Mouse (Mus musculus) heart, embryonic 15.5 days (tissue): ENCODE measurements around the gene Gdpd2. TPM values are rescaled to one million over a fixed set of nuclear protein-coding genes. Genes with fewer than 3 reads are reported as not detected.

ENCODE experiments used
- ATAC-seq: fragments of 200-750 bp; cut with Nextera tagmentation; replicated peaks from 2 replicates; pipeline ENCODE4 v1.8.0; 2017; ENCODE audit warnings: low read depth, moderate TSS enrichment; ENCODE audit not compliant: insufficient number of reproducible peaks, insufficient read depth, low FRiP score
- H3K27ac ChIP-seq: fragments of 300-500 bp; sonication (generic); 2 replicates; pipeline ENCODE4 v1.5.1; 2015; ENCODE audit warnings: mild to moderate bottlenecking, inconsistent platforms
- H3K27me3 ChIP-seq: fragments of 300-500 bp; sonication (generic); 2 replicates; pipeline ENCODE4 v1.6.1; 2015; ENCODE audit warnings: inconsistent platforms
- H3K36me3 ChIP-seq: fragments of 300-500 bp; sonication (generic); 2 replicates; pipeline ENCODE4 v1.6.1; 2015; ENCODE audit warnings: mild to moderate bottlenecking, inconsistent platforms
- H3K4me1 ChIP-seq: fragments of 300-500 bp; sonication (generic); replicated peaks from 2 replicates; pipeline ENCODE4 v1.6.1; 2015; ENCODE audit warnings: inconsistent platforms
- H3K4me2 ChIP-seq: fragments of 300-500 bp; sonication (generic); 2 replicates; pipeline ENCODE4 v1.6.1; 2015; ENCODE audit warnings: inconsistent platforms, mild to moderate bottlenecking, moderate library complexity
- H3K4me3 ChIP-seq: fragments of 300-500 bp; sonication (generic); 2 replicates; pipeline ENCODE4 v1.5.1; 2015; ENCODE audit warnings: mild to moderate bottlenecking, inconsistent platforms
- H3K9ac ChIP-seq: fragments of 300-500 bp; sonication (generic); 2 replicates; pipeline ENCODE4 v1.6.1; 2015; ENCODE audit warnings: mild to moderate bottlenecking, inconsistent platforms
- H3K9me3 ChIP-seq: fragments of 300-500 bp; sonication (generic); replicated peaks from 2 replicates; pipeline ENCODE4 v1.6.1; 2016; ENCODE audit warnings: inconsistent platforms
- WGBS: fragments of 180-500 bp; shearing (Covaris S2); methylation state at CpG from one replicate; pipeline ENCODE4 v1.1.7; 2015; ENCODE audit warnings: mixed read lengths; 5-methylcytosine and 5-hydroxymethylcytosine counted together
- polyA plus RNA-seq: library from polyadenylated mRNA; unstranded; fragments of >200 nt; fragmentation: Nextera tagmentation; extraction: Ambion mirVana; gene quantifications from 2 replicates; pipeline ENCODE4 v1.2.1, GENCODE M21; 2015

The Gdpd2 gene
- polyA plus RNA-seq, 1 experiment from 2014 or later: 1.0 TPM

DNA sequence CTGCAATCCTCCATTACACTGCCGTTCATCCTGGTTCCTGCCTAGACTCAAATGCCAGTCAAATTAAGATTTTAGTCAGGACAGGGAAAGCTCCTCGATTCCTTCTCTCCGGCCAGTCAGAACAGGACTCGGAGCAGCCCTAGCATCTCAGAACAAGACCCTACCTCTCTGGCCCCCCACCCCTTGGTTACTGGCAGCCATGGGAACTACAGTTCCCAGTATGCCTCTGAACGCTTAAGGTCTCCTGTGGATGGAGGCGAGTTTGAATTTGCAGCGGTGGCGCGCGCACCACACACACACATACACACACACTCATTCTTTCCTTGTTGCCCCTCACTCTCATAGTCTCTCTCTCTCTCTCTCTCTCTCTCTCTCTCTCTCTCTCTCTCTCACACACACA is 9.8 kb downstream of the Gdpd2 start:
- H3K9ac ChIP-seq: no peak overlapping the region
- H3K4me1 ChIP-seq: no peaks in the 10 kb centered on the region
- H3K27me3 ChIP-seq: peaks cover 12% of the 10 kb centered on the region; the same call in 1 of the 2 replicates
- no peaks in the 10 kb centered on the region for H3K9me3 ChIP-seq
- 10% methylated on average over 8 of the region's 10 CpGs for WGBS
- ATAC-seq: peak; percentile 50; the same call in 1 of the 2 replicates
- no peaks in the 10 kb centered on the region for H3K36me3 ChIP-seq
- H3K4me2 ChIP-seq: peak overlapping the region; percentile 63
- peak overlapping the region; percentile 39; the same call in 1 of the 2 replicates for H3K27ac ChIP-seq
- peak overlapping the region; percentile 40 for H3K4me3 ChIP-seq

DNA sequence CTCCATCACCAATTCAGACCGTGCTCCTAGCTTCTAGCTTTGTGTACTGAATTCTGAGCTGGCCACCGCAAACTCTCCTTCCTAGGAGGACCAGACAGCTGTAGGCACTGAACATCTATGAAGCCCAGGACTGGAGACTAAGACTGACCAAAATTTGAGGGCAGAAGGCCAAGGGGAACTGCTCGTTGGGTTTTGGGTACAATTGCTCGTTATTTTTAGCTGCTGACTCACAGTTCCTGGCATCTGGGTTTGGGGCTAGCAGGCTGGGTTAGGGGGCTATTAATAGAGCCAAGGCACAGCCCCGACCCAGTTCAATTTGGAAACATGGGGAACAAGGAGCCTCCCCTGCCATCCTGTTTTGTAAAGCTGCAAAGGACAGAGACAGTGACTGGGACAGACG is 11.1 kb downstream of the Gdpd2 start:
- Histone ChIP-seq H3K4me1 (no peaks in the 10 kb centered on the region), H3K27ac (peak overlapping the region; percentile 88), H3K9ac (no peak overlapping the region), H3K27me3 (peaks cover 12% of the 10 kb centered on the region; the same call in 1 of the 2 replicates), H3K36me3 (no peaks in the 10 kb centered on the region), H3K9me3 (no peaks in the 10 kb centered on the region), H3K4me3 (peak overlapping the region; percentile 36), H3K4me2 (peak overlapping the region; percentile 50)
- WGBS: 35% methylated on average over 6 of the region's 6 CpGs
- no peak for ATAC-seq

DNA sequence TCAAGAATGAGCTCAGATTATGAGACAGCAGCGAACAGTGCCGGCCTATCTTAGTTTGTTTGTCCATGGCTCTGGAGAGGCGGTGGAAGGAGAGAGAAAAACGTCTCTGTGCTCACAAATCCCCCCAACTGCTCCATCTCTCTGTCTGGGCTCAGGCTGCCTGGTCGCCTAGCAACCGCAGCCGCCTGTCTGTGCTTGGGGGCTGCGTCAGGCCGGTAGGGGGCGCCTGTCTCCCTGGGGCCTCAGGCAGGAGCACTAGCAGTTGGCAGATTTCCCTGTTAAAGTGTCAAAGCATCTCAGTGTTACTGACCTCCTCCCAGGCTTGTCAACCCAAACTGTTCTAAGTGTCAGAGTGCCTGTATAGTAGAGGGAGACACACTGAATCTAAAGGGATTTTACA is 12.3 kb downstream of the Gdpd2 start:
- H3K4me1 ChIP-seq: no peaks in the 10 kb centered on the region
- 16% methylated on average over 10 of the region's 10 CpGs for WGBS
- H3K27me3 ChIP-seq: 0 out of 2 replicates have a peak, but pooled peaks cover 4% of the 10 kb centered on the region
- H3K9me3 ChIP-seq: no peaks in the 10 kb centered on the region
- H3K27ac ChIP-seq: peak overlapping the region; percentile 88; the same call in 1 of the 2 replicates
- peak overlapping the region; percentile 50 for H3K4me2 ChIP-seq
- H3K36me3 ChIP-seq: no peaks in the 10 kb centered on the region
- H3K9ac ChIP-seq: no peak overlapping the region
- H3K4me3 ChIP-seq: peak overlapping the region; percentile 36; the same call in 1 of the 2 replicates
- ATAC-seq: peak; percentile 53; the same call in 1 of the 2 replicates

DNA sequence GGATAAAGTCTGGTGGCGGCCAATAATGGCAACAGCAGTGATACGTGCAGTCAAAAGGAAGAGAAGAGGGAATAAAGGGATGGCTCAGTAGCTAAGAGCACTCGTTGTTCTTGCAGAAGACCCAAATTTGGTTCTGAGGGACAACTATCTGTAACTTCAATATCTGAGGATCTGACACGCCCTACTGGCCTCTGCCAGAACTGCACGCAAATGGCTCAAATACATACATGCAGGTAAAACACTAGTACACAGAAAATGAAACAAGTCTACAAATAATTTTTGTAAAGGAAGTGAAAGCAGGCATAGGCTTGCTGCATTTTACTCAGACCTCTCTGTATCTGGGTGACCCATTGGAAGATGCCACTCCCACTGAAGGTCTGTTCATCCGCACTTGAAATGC is 36.2 kb downstream of the Gdpd2 start:
- Histone ChIP-seq H3K27me3 (peaks cover 8% of the 10 kb centered on the region), H3K4me1 (peaks cover 7% of the 10 kb centered on the region), H3K4me2 (no peak overlapping the region), H3K9ac (no peak overlapping the region), H3K4me3 (no peak overlapping the region), H3K9me3 (no peaks in the 10 kb centered on the region), H3K36me3 (no peaks in the 10 kb centered on the region), H3K27ac (no peak overlapping the region)
- ATAC-seq: no peak
- WGBS: 80% methylated on average over 6 of the region's 6 CpGs

DNA sequence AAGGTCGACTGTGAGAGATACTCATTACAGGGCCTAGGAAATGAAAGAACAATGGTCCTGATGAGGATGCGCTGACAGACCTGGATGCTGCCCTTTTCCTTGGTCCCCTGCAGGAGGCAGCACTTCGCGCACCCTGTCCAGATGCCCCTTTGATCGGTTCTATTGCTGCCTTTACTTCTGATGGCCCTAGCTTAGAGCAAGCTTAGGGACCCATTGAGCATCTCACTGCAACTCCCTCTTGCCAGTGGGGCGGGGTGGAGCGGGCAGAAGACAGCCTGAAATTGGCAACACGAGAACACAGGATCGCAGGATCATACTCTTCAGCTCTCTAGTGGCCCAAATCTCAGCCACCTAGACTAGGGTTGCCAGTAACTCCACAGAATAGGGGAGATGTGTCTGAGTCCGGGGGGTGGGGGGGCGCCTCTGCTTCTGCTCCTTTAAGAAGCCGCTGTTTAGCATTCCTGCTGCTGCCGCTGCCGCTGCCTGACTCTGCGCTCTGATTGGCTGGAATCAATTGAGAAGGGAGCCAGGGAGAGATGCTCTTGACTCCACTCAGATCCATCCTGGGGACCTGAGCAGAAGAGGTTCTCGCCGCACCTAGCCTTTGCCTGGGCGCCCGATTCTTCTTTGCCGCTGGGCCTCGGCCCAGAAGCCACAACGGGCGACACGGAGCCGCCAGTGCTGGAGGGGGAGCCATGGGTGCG is 37.7 kb downstream of the Gdpd2 start, which contains the start of gene Dlg3:
Gene Dlg3, plus strand, starts transcription at position 542 of the 704 bp plus-strand sequence.
- Histone ChIP-seq H3K4me1 (peaks cover 7% of the 10 kb centered on the region), H3K4me3 (peak within 1 kb of the TSS; percentile 46), H3K27ac (no peak within 1 kb of the TSS), H3K9ac (no peak within 1 kb of the TSS), H3K27me3 (peaks cover 8% of the 10 kb centered on the region), H3K9me3 (no peaks in the 10 kb centered on the region), H3K4me2 (peak within 1 kb of the TSS; percentile 72), H3K36me3 (no peaks in the 10 kb centered on the region)
- WGBS: 17% methylated on average over 26 of the region's 26 CpGs
- no peak for ATAC-seq

DNA sequence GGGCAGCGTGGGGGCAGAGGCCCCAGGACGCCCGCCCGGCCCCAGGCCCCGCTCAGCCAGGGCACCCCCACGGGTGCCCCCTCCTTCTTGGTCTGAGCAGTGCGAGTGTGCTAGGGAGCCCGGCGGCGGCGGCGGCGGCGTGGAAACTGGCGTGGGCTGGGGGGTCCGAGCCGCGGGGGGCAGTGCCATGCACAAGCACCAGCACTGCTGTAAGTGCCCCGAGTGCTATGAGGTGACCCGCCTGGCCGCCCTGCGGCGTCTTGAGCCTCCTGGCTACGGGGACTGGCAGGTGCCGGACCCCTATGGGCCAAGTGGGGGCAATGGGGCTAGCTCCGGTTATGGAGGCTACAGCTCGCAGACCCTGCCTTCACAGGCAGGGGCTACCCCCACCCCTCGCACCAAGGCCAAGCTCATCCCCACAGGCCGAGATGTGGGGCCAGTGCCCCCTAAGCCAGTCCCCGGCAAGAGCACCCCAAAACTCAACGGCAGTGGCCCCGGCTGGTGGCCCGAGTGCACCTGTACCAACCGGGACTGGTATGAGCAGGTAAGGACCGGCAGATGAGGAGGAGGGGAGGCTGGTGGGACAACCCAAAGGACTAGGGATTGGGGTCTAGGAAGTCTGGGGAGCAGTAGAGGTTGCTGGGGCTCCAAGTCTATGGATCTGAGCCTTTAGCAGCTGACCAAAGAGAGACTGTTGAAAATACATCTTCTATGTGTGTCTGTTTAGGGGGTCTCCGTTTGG is 38.4 kb downstream of the Gdpd2 start:
- no peak for ATAC-seq
- H3K36me3 ChIP-seq: no peaks in the 10 kb centered on the region
- H3K27ac ChIP-seq: no peak overlapping the region
- peak overlapping the region; percentile 46 for H3K4me3 ChIP-seq
- peaks cover 7% of the 10 kb centered on the region for H3K4me1 ChIP-seq
- WGBS: 37% methylated on average over 28 of the region's 36 CpGs
- H3K9me3 ChIP-seq: no peaks in the 10 kb centered on the region
- H3K9ac ChIP-seq: no peak overlapping the region
- H3K27me3 ChIP-seq: peaks cover 8% of the 10 kb centered on the region
- peak overlapping the region; percentile 72 for H3K4me2 ChIP-seq

DNA sequence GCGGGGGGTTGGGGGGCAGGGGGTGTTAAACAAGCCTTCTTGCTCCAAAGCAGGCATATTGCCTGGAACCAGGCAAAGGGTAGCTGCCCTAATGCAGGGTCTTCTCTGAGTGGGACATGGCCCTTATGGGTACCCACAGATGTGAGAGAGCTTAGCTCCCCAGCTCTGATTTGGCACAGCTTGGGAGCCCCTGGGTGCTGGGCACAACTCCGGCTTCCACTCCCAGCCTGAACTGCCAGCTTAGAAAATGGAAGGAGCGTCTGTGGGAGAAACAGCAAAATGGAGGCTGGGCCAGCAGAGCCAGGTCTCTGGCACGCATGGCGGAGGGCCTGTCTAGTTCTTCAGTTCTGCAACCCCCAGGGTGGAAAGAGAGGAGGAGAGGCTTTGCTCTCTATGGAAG is 39.6 kb downstream of the Gdpd2 start:
- no peak overlapping the region for H3K4me3 ChIP-seq
- peaks cover 7% of the 10 kb centered on the region for H3K4me1 ChIP-seq
- WGBS: 74% methylated on average over 5 of the region's 5 CpGs
- no peak for ATAC-seq
- peaks cover 8% of the 10 kb centered on the region for H3K27me3 ChIP-seq
- H3K27ac ChIP-seq: no peak overlapping the region
- H3K9ac ChIP-seq: no peak overlapping the region
- no peak overlapping the region for H3K4me2 ChIP-seq
- H3K9me3 ChIP-seq: no peaks in the 10 kb centered on the region
- no peaks in the 10 kb centered on the region for H3K36me3 ChIP-seq

DNA sequence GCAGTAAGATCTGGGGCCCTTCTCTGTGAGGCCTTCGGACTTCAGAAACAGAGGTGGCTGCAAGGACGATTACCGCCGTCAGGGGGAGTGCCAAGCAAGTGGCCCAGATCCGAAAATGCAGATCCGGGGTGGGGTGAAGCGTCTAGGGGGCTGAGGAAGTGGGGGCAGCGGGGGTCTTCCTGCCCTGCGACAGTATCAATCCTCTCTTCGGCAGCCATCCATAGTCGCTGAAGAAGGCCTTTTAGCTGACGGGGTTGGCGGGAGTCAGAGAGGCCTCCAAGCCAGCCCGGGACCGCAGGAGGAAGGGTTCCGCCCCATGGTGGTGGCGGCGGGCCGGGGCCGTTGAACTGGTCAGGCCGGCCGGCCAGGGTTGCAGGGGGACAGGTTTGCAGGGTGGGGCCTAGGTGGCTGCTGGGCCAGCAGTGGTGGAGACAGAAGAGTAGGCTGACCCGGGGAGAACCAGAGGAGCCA is 44.7 kb downstream of the Gdpd2 start:
- Histone ChIP-seq H3K9me3 (no peaks in the 10 kb centered on the region), H3K27ac (no peak overlapping the region), H3K4me2 (peak overlapping the region; percentile 75), H3K27me3 (no peaks in the 10 kb centered on the region; the same call in 1 of the 2 replicates), H3K4me1 (peaks cover 7% of the 10 kb centered on the region; the same call in 1 of the 2 replicates), H3K9ac (peak overlapping the region; percentile 58), H3K4me3 (peak overlapping the region; percentile 56), H3K36me3 (no peaks in the 10 kb centered on the region)
- 14% methylated on average over 21 of the region's 23 CpGs for WGBS
- no peak for ATAC-seq

DNA sequence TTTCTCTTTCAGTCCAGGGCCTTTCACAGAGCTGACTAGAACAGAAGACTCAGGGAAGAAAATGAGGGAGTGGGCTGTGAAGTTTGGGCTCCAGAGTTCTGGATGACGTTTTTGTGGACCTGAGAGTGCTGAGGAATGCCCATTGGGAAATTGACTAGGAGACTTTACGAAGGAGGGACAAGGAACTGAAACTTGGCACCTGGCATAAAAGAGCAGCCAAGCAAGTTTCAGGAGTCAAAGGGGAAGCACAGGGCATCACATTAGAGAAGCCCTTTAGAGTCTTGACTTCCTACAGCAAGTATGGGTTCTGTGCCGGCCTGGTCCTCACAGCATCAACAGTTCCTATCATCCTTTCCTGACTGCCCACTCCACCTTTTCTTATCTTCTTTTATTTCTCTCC is 45.7 kb downstream of the Gdpd2 start:
- Histone ChIP-seq H3K9me3 (no peaks in the 10 kb centered on the region), H3K4me1 (peaks cover 10% of the 10 kb centered on the region; the same call in 1 of the 2 replicates), H3K9ac (no peak overlapping the region), H3K36me3 (no peaks in the 10 kb centered on the region), H3K27ac (no peak overlapping the region), H3K4me3 (no peak overlapping the region), H3K27me3 (no peaks in the 10 kb centered on the region), H3K4me2 (no peak overlapping the region)
- 78% methylated on average over 3 of the region's 3 CpGs for WGBS
- no peak for ATAC-seq

DNA sequence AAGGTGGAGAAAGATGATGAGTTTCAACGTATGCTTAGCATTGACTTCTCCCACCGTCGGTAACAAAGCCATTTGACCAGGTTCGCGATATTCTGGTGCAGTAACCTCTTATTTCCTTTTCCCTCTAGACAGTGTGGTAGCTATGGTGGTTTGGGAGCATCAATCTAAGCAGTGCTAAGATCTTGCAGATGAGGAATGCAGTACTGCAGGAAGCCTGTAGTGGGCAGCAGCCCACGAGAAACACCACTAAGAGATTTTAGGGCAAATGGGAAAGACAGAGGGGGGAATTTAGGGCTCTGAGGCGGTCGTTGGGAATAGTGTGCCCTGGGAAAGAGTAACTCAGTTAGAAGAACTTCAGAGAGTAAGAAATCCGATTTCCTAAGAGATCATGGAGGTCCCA is 46.8 kb downstream of the Gdpd2 start:
- peak overlapping the region; percentile 63 for H3K4me3 ChIP-seq
- H3K9ac ChIP-seq: 0 out of 2 replicates have a peak overlapping the region, but pooled peaks have one; percentile 64
- H3K27ac ChIP-seq: peak overlapping the region; percentile 83
- peak overlapping the region; percentile 65 for H3K4me2 ChIP-seq
- H3K4me1 ChIP-seq: peaks cover 10% of the 10 kb centered on the region; the same call in 1 of the 2 replicates
- peak; percentile 20 for ATAC-seq
- no peaks in the 10 kb centered on the region for H3K9me3 ChIP-seq
- WGBS: 14% methylated on average over 9 of the region's 9 CpGs
- no peaks in the 10 kb centered on the region for H3K27me3 ChIP-seq
- H3K36me3 ChIP-seq: no peaks in the 10 kb centered on the region

DNA sequence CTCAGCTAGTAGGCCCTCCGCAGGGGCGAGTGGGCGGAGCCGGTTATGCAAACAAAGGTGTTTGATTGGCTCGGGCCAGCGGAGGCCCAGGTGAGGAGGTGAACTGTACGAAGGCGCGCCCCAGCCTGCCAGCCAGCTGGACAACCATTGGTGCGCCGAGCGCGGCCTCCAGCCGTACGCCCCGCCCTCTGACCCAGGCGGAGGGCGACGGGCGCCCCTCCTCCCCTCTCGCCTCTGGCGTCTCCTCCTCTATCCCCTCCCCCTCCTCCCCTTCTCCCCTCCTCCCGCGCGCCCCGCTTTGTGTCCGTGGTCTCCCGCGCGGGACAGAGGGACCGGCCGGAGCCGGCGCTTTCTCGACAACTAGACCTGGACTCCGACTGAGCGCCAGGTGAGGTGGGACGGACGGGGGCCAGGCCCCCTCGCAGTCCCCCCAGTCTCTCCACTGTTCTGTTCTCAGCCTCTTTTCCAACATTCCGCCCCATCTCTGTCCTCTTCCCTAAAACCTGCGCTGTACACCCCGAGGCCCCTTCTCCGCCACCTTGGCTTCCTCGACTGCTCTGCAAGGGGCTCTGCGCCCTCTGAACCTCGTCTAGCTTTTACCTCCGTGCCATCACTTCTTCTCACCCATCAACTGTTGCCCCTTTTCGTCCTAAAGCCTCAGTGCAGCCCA is 47.4 kb downstream of the Gdpd2 start:
- H3K4me1 ChIP-seq: peaks cover 10% of the 10 kb centered on the region; the same call in 1 of the 2 replicates
- H3K4me2 ChIP-seq: peak overlapping the region; percentile 65
- H3K27me3 ChIP-seq: no peaks in the 10 kb centered on the region
- peak overlapping the region; percentile 83 for H3K27ac ChIP-seq
- no peaks in the 10 kb centered on the region for H3K9me3 ChIP-seq
- ATAC-seq: peak; percentile 89
- peak overlapping the region; percentile 63 for H3K4me3 ChIP-seq
- H3K36me3 ChIP-seq: no peaks in the 10 kb centered on the region
- peak overlapping the region; percentile 64 for H3K9ac ChIP-seq
- 17% methylated on average over 33 of the region's 49 CpGs for WGBS
